Mouse (Mus musculus) cerebellum, adult 2 months (tissue): ENCODE measurements around the gene Ogdh.

Source experiments
- CTCF ChIP-seq: fragments of 200-500 bp; IDR thresholded peaks from 2 replicates; pipeline ENCODE4 v1.5.1; 2011; ENCODE audit warnings: low read depth, mild to moderate bottlenecking, control low read depth, low read length, moderate library complexity, borderline replicate concordance; ENCODE audit not compliant: insufficient read depth
- POLR2A ChIP-seq: fragments of 200-500 bp; IDR thresholded peaks from 2 replicates; pipeline ENCODE4 v1.6.1; 2011; ENCODE audit warnings: low read length, control low read depth, borderline replicate concordance; ENCODE audit not compliant: insufficient read depth

- no peak for TF ChIP-seq CTCF
- no peak for TF ChIP-seq POLR2A
Measured at GRCm38 (mm10) chr11:6332606-6333005, 41.2 kb downstream of the Ogdh start.
